Mouse (Mus musculus): ENCODE results near the gene Adamtsl2. TPM values are rescaled to one million over a fixed set of nuclear protein-coding genes. Genes with fewer than 3 reads are reported as not detected.

The Adamtsl2 gene
- polyA plus RNA-seq, 1 experiment, result 3.1 TPM

GRCm38 (mm10) chr2:27109052-27109451 is 29.9 kb downstream of the Adamtsl2 start:
- no peaks in the 10 kb centered on the region for H3K36me3 ChIP-seq (ENCODE audit: control insufficient read depth, insufficient read depth, low read length)
- H3K27ac ChIP-seq (ENCODE audit: control insufficient read depth, insufficient read depth, low read depth, low read length), result no peak overlapping the region
- no peaks in the 10 kb centered on the region for H3K27me3 ChIP-seq (ENCODE audit: control insufficient read depth, insufficient read depth, low read length)
- no peak overlapping the region for H3K4me3 ChIP-seq (ENCODE audit: control insufficient read depth, low read depth, low read length)
- TF ChIP-seq POLR2A (IDR thresholded peaks at IDR 0.05; ENCODE audit: control insufficient read depth, low read depth, low read length) (no peak), CTCF (IDR thresholded peaks at IDR 0.05; ENCODE audit: control insufficient read depth, insufficient read depth, insufficient replicate concordance, low read depth, low read length) (no peak)
- H3K4me1 ChIP-seq (ENCODE audit: control insufficient read depth, insufficient read depth, low read length), result no peaks in the 10 kb centered on the region

DNA sequence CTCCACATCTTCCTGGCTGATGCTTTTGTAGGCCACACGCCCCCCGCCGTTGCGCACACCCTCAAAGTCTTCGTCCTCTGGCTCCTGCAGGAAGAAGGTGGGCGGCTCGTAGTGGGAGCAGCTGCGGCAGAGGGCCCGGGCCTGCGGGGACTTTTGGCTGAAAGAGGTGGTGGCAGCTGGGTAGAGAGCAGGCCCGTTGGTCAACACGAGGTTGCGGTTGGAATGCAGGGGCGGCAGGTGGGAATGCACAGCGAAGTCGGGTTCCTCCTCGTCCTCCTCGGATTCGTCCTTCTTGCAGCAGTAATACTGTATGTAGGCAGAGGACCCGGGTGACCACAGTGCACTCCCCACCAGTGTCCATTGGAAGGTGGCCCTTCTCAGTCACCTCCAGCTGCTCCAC is 33.4 kb downstream of the Adamtsl2 start:
- Histone ChIP-seq H3K4me3 (ENCODE audit: control insufficient read depth, low read depth, low read length) (no peak overlapping the region), H3K27me3 (ENCODE audit: control insufficient read depth, insufficient read depth, low read length) (no peaks in the 10 kb centered on the region), H3K27ac (ENCODE audit: control insufficient read depth, insufficient read depth, low read depth, low read length) (no peak overlapping the region), H3K36me3 (ENCODE audit: control insufficient read depth, insufficient read depth, low read length) (no peaks in the 10 kb centered on the region), H3K4me1 (ENCODE audit: control insufficient read depth, insufficient read depth, low read length) (peaks cover 7% of the 10 kb centered on the region)
- TF ChIP-seq POLR2A (IDR thresholded peaks at IDR 0.05; ENCODE audit: control insufficient read depth, low read depth, low read length), result no peak
- no peak for TF ChIP-seq CTCF (IDR thresholded peaks at IDR 0.05; ENCODE audit: control insufficient read depth, insufficient read depth, insufficient replicate concordance, low read depth, low read length)

- Histone ChIP-seq H3K27ac (ENCODE audit: control insufficient read depth, insufficient read depth, low read depth, low read length) (no peak overlapping the region), H3K4me3 (ENCODE audit: control insufficient read depth, low read depth, low read length) (no peak overlapping the region), H3K36me3 (ENCODE audit: control insufficient read depth, insufficient read depth, low read length) (no peaks in the 10 kb centered on the region), H3K27me3 (ENCODE audit: control insufficient read depth, insufficient read depth, low read length) (no peaks in the 10 kb centered on the region), H3K4me1 (ENCODE audit: control insufficient read depth, insufficient read depth, low read length) (peaks cover 7% of the 10 kb centered on the region)
- TF ChIP-seq POLR2A (IDR thresholded peaks at IDR 0.05; ENCODE audit: control insufficient read depth, low read depth, low read length) (no peak), CTCF (IDR thresholded peaks at IDR 0.05; ENCODE audit: control insufficient read depth, insufficient read depth, insufficient replicate concordance, low read depth, low read length) (no peak)
Measured at GRCm38 (mm10) chr2:27114169-27114568, 35.0 kb downstream of the Adamtsl2 start.

DNA sequence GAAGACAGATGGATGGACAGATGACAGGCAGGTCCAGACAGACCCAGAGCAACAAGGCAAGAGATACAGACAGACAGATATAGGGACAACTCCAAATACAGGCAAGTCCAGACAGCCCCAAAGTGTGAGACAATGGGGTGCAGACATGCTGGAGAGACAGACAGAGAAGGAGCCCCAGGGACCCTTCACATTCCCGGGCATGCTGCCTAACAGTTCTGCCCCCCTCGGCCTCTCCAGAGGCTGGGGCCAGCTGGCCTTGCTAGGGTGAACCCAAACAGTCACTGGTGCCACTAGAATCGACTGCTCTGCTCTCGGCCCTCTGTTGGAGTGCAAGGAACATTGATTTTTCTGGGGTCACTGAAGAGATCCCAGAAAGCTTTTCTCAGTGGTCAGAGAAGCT is 39.3 kb downstream of the Adamtsl2 start:
- peaks cover 7% of the 10 kb centered on the region for H3K4me1 ChIP-seq (ENCODE audit: control insufficient read depth, insufficient read depth, low read length)
- H3K27ac ChIP-seq (ENCODE audit: control insufficient read depth, insufficient read depth, low read depth, low read length), result no peak overlapping the region
- no peak overlapping the region for H3K4me3 ChIP-seq (ENCODE audit: control insufficient read depth, low read depth, low read length)
- no peaks in the 10 kb centered on the region for H3K27me3 ChIP-seq (ENCODE audit: control insufficient read depth, insufficient read depth, low read length)
- TF ChIP-seq POLR2A (IDR thresholded peaks at IDR 0.05; ENCODE audit: control insufficient read depth, low read depth, low read length) (no peak), CTCF (IDR thresholded peaks at IDR 0.05; ENCODE audit: control insufficient read depth, insufficient read depth, insufficient replicate concordance, low read depth, low read length) (no peak)
- no peaks in the 10 kb centered on the region for H3K36me3 ChIP-seq (ENCODE audit: control insufficient read depth, insufficient read depth, low read length)

GRCm38 (mm10) chr2:27119766-27120165 is 40.6 kb downstream of the Adamtsl2 start:
- Histone ChIP-seq H3K27me3 (ENCODE audit: control insufficient read depth, insufficient read depth, low read length) (no peaks in the 10 kb centered on the region), H3K36me3 (ENCODE audit: control insufficient read depth, insufficient read depth, low read length) (no peaks in the 10 kb centered on the region), H3K4me3 (ENCODE audit: control insufficient read depth, low read depth, low read length) (no peak overlapping the region), H3K27ac (ENCODE audit: control insufficient read depth, insufficient read depth, low read depth, low read length) (no peak overlapping the region), H3K4me1 (ENCODE audit: control insufficient read depth, insufficient read depth, low read length) (peaks cover 7% of the 10 kb centered on the region)
- no peak for TF ChIP-seq CTCF (IDR thresholded peaks at IDR 0.05; ENCODE audit: control insufficient read depth, insufficient read depth, insufficient replicate concordance, low read depth, low read length)
- no peak for TF ChIP-seq POLR2A (IDR thresholded peaks at IDR 0.05; ENCODE audit: control insufficient read depth, low read depth, low read length)

DNA sequence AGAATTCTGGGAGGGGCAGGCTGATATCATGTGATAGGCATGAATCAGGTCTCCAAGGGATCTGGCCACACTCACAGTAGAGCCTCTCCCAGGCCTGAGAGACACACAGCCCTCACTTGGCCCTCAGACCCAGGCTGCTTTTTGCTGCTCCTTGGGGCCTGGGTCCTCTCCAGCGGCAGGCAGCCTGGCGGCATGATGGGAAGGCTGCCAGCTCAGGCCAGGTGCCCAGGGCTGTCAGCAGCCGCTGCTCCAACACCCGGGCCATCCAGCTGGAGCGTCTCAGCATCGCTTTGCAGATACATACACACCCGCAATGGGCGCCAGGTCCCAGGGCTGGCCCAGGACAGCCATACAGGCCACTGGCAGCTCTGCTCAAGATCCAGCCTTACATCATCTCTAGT is 41.1 kb downstream of the Adamtsl2 start:
- no peak for TF ChIP-seq CTCF (IDR thresholded peaks at IDR 0.05; ENCODE audit: control insufficient read depth, insufficient read depth, insufficient replicate concordance, low read depth, low read length)
- TF ChIP-seq POLR2A (IDR thresholded peaks at IDR 0.05; ENCODE audit: control insufficient read depth, low read depth, low read length), result no peak
- Histone ChIP-seq H3K36me3 (ENCODE audit: control insufficient read depth, insufficient read depth, low read length) (no peaks in the 10 kb centered on the region), H3K4me1 (ENCODE audit: control insufficient read depth, insufficient read depth, low read length) (peaks cover 7% of the 10 kb centered on the region), H3K27me3 (ENCODE audit: control insufficient read depth, insufficient read depth, low read length) (no peaks in the 10 kb centered on the region), H3K4me3 (ENCODE audit: control insufficient read depth, low read depth, low read length) (no peak overlapping the region), H3K27ac (ENCODE audit: control insufficient read depth, insufficient read depth, low read depth, low read length) (no peak overlapping the region)

GRCm38 (mm10) chr2:27121626-27122355 is 42.6 kb downstream of the Adamtsl2 start:
- no peak overlapping the region for H3K4me3 ChIP-seq (ENCODE audit: control insufficient read depth, low read depth, low read length)

More at GRCm38 (mm10) chr2:27121626-27122355, 42.6 kb downstream of the Adamtsl2 start:
- Histone ChIP-seq H3K27me3 (ENCODE audit: control insufficient read depth, insufficient read depth, low read length) (no peaks in the 10 kb centered on the region), H3K4me1 (ENCODE audit: control insufficient read depth, insufficient read depth, low read length) (no peaks in the 10 kb centered on the region), H3K36me3 (ENCODE audit: control insufficient read depth, insufficient read depth, low read length) (no peaks in the 10 kb centered on the region), H3K27ac (ENCODE audit: control insufficient read depth, insufficient read depth, low read depth, low read length) (no peak overlapping the region)
- no peak for TF ChIP-seq POLR2A (IDR thresholded peaks at IDR 0.05; ENCODE audit: control insufficient read depth, low read depth, low read length)
- no peak for TF ChIP-seq CTCF (IDR thresholded peaks at IDR 0.05; ENCODE audit: control insufficient read depth, insufficient read depth, insufficient replicate concordance, low read depth, low read length)

All from testis, adult 2 months (tissue).